Mouse (Mus musculus) lung, adult 2 months (tissue): ENCODE results near the gene Islr.

ENCODE experiments used
- CTCF ChIP-seq: fragments of 200-500 bp; IDR thresholded peaks from 2 replicates; pipeline ENCODE4 v1.5.1; 2011; ENCODE audit warnings: mild to moderate bottlenecking, low read length, control low read depth; ENCODE audit not compliant: insufficient read depth
- POLR2A ChIP-seq: fragments of 200-500 bp; IDR thresholded peaks from 2 replicates; pipeline ENCODE4 v1.6.1; 2011; ENCODE audit warnings: low read depth, mild to moderate bottlenecking, control low read depth, low read length, borderline replicate concordance; ENCODE audit errors: extremely low read depth

GRCm38 (mm10) chr9:58234502-58235015 lies 30.5 kb upstream of the Islr start:
- no peak for TF ChIP-seq CTCF
- no peak for TF ChIP-seq POLR2A
